Mouse (Mus musculus): ENCODE data around the gene Tent5c.
"Not testable (repeated sequence)": the region's sequence is repeated elsewhere in the genome, so short reads cannot be mapped to it uniquely, and the experiment has no call there.

Tent5c gene

GRCm38 (mm10) chr3:100438461-100439002 lies 50.6 kb downstream of the Tent5c start:
- DNase-seq, result no peak

- DNase-seq, result no peak
Observed at GRCm38 (mm10) chr3:100436756-100437155, 52.4 kb downstream of the Tent5c start.

- no peak for DNase-seq
Observed at GRCm38 (mm10) chr3:100431705-100432104, 57.4 kb downstream of the Tent5c start.

- no peak for DNase-seq
Observed at GRCm38 (mm10) chr3:100430731-100431130, 58.4 kb downstream of the Tent5c start.

- peak in 1 of 2 experiments; percentile 9 for DNase-seq
Observed at GRCm38 (mm10) chr3:100430101-100430500, 59.0 kb downstream of the Tent5c start.

GRCm38 (mm10) chr3:100429667-100430066 lies 59.5 kb downstream of the Tent5c start:
- DNase-seq, result no peak

- no peak for DNase-seq
Observed at GRCm38 (mm10) chr3:100427548-100427947, 61.6 kb downstream of the Tent5c start.

- DNase-seq, result peak in 1 of 2 experiments; percentile 67
Observed at GRCm38 (mm10) chr3:100422392-100423167, 66.5 kb downstream of the Tent5c start.

- no peak for DNase-seq
Observed at GRCm38 (mm10) chr3:100421354-100421753, 67.8 kb downstream of the Tent5c start.

- no peak for DNase-seq
Observed at GRCm38 (mm10) chr3:100420691-100421056, 68.5 kb downstream of the Tent5c start.

- DNase-seq, result no peak
Observed at GRCm38 (mm10) chr3:100419962-100420690, 69.0 kb downstream of the Tent5c start.

- DNase-seq, result no peak
Observed at GRCm38 (mm10) chr3:100418387-100418786, 70.7 kb downstream of the Tent5c start.

- no peak for DNase-seq
Observed at GRCm38 (mm10) chr3:100417772-100418311, 71.3 kb downstream of the Tent5c start.

GRCm38 (mm10) chr3:100415671-100416070 lies 73.5 kb downstream of the Tent5c start:
- DNase-seq, result no peak

GRCm38 (mm10) chr3:100413586-100413985 lies 75.5 kb downstream of the Tent5c start:
- DNase-seq, result not testable (repeated sequence)

GRCm38 (mm10) chr3:100411945-100412344 lies 77.2 kb downstream of the Tent5c start:
- no peak for DNase-seq

GRCm38 (mm10) chr3:100409280-100409679 lies 79.8 kb downstream of the Tent5c start:
- no peak for DNase-seq

- DNase-seq, result no peak
Observed at GRCm38 (mm10) chr3:100408351-100409043, 80.6 kb downstream of the Tent5c start.

- DNase-seq, result no peak
Observed at GRCm38 (mm10) chr3:100402656-100403055, 86.5 kb downstream of the Tent5c start.

Measured in lung, postnatal 4 days (tissue).